Mouse (Mus musculus) cortical plate, adult 2 months (tissue): ENCODE data around the gene Tarbp1. TPM values are rescaled to one million over a fixed set of nuclear protein-coding genes. Genes with fewer than 3 reads are reported as not detected.

ENCODE experiments used
- H3K27ac ChIP-seq: fragments of 200-500 bp; 2 replicates; pipeline ENCODE4 v1.5.1; 2012; ENCODE audit warnings: low read length, control low read depth, inconsistent platforms; ENCODE audit not compliant: insufficient read depth
- H3K4me1 ChIP-seq: fragments of 200-500 bp; 2 replicates; pipeline ENCODE4 v1.6.1; 2011; ENCODE audit warnings: low read length; ENCODE audit not compliant: control insufficient read depth, insufficient read depth
- H3K4me3 ChIP-seq: fragments of 200-500 bp; 2 replicates; pipeline ENCODE4 v1.5.1; 2011; ENCODE audit warnings: mild to moderate bottlenecking, low read length, control low read depth; ENCODE audit not compliant: insufficient read depth
- CTCF ChIP-seq: fragments of 200-500 bp; IDR thresholded peaks from 2 replicates; pipeline ENCODE4 v1.5.1; 2011; ENCODE audit warnings: mild to moderate bottlenecking, control low read depth, low read length; ENCODE audit not compliant: insufficient read depth; ENCODE audit errors: extremely low read depth
- POLR2A ChIP-seq: fragments of 200-500 bp; IDR thresholded peaks from 2 replicates; pipeline ENCODE4 v1.6.1; 2011; ENCODE audit warnings: mild to moderate bottlenecking, low read length, control low read depth; ENCODE audit not compliant: insufficient read depth; ENCODE audit errors: extremely low read depth
- polyA plus RNA-seq: library from polyadenylated mRNA; depleted of rRNA; stranded (reverse); fragments of >200 nt; gene quantifications from 2 replicates; pipeline ENCODE4 v1.2.3, GENCODE M21; 2012

The Tarbp1 gene
- polyA plus RNA-seq, 1 experiment = 5.5 TPM

- H3K4me1 ChIP-seq = no peaks in the 10 kb centered on the region
- TF ChIP-seq CTCF (no peak), POLR2A (no peak)
- H3K27ac ChIP-seq = no peak overlapping the region
- no peak overlapping the region for H3K4me3 ChIP-seq
These were observed 34.2 kb upstream of the Tarbp1 start for GRCm38 (mm10) chr8:126508871-126509586.

- H3K4me1 ChIP-seq = no peaks in the 10 kb centered on the region
- no peak overlapping the region for H3K4me3 ChIP-seq
- TF ChIP-seq CTCF (no peak), POLR2A (no peak)
- no peak overlapping the region for H3K27ac ChIP-seq
These were observed 33.4 kb upstream of the Tarbp1 start for GRCm38 (mm10) chr8:126508221-126508620.

GRCm38 (mm10) chr8:126504492-126505182 lies 29.8 kb upstream of the Tarbp1 start:
- no peak overlapping the region for H3K4me3 ChIP-seq
- no peak overlapping the region for H3K27ac ChIP-seq
- no peak for TF ChIP-seq POLR2A
- no peak for TF ChIP-seq CTCF
- no peaks in the 10 kb centered on the region for H3K4me1 ChIP-seq

- no peak for TF ChIP-seq CTCF
- TF ChIP-seq POLR2A = no peak
These were observed 27.9 kb upstream of the Tarbp1 start for GRCm38 (mm10) chr8:126502722-126503121.

GRCm38 (mm10) chr8:126499371-126499770 lies 24.5 kb upstream of the Tarbp1 start:
- peaks cover 3% of the 10 kb centered on the region; the same call in 1 of the 2 replicates for H3K4me1 ChIP-seq
- TF ChIP-seq POLR2A (no peak), CTCF (no peak)
- no peak overlapping the region for H3K27ac ChIP-seq
- no peak overlapping the region for H3K4me3 ChIP-seq

More at GRCm38 (mm10) chr8:126502722-126503121, 27.9 kb upstream of the Tarbp1 start:
- Histone ChIP-seq H3K4me3 (no peak overlapping the region), H3K4me1 (0 out of 2 replicates have a peak, but pooled peaks cover 1% of the 10 kb centered on the region), H3K27ac (no peak overlapping the region)

- Histone ChIP-seq H3K27ac (no peak overlapping the region), H3K4me1 (peaks cover 3% of the 10 kb centered on the region; the same call in 1 of the 2 replicates), H3K4me3 (no peak overlapping the region)
- TF ChIP-seq CTCF (no peak), POLR2A (no peak)
These were observed 23.6 kb upstream of the Tarbp1 start for GRCm38 (mm10) chr8:126498465-126498864.

- H3K4me1 ChIP-seq = peaks cover 3% of the 10 kb centered on the region; the same call in 1 of the 2 replicates
These were observed 22.9 kb upstream of the Tarbp1 start for GRCm38 (mm10) chr8:126497541-126498428.

GRCm38 (mm10) chr8:126496915-126497314 lies 22.1 kb upstream of the Tarbp1 start:
- peaks cover 3% of the 10 kb centered on the region; the same call in 1 of the 2 replicates for H3K4me1 ChIP-seq

More at GRCm38 (mm10) chr8:126497541-126498428, 22.9 kb upstream of the Tarbp1 start:
- TF ChIP-seq POLR2A (peak; percentile 53; the same call in 1 of the 2 replicates), CTCF (peak; percentile 99)
- H3K27ac ChIP-seq = peak overlapping the region; percentile 53
- H3K4me3 ChIP-seq = peak overlapping the region; percentile 13

GRCm38 (mm10) chr8:126495461-126495860 lies 20.6 kb upstream of the Tarbp1 start:
- Histone ChIP-seq H3K27ac (no peak overlapping the region), H3K4me3 (no peak overlapping the region), H3K4me1 (peaks cover 3% of the 10 kb centered on the region; the same call in 1 of the 2 replicates)
- TF ChIP-seq CTCF (no peak), POLR2A (no peak)

More at GRCm38 (mm10) chr8:126496915-126497314, 22.1 kb upstream of the Tarbp1 start:
- no peak overlapping the region for H3K4me3 ChIP-seq
- TF ChIP-seq POLR2A (no peak), CTCF (no peak)
- H3K27ac ChIP-seq = no peak overlapping the region
